Mouse (Mus musculus): ENCODE results near the gene Olfm3.
A peak's percentile ranks its signal among the peaks of the same experiment; 100 is the strongest.

Olfm3 gene

GRCm38 (mm10) chr3:114903924-114904438 is at the start of gene Olfm3:
Gene Olfm3, plus strand, starts transcription at chr3:114904078.
- DNase-seq (ENCODE audit: low read depth, low spot score), result no peak

- no peak for DNase-seq (ENCODE audit: low read depth, low spot score)
These were observed 14.1 kb upstream of the Olfm3 start for GRCm38 (mm10) chr3:114889764-114890163.

DNA sequence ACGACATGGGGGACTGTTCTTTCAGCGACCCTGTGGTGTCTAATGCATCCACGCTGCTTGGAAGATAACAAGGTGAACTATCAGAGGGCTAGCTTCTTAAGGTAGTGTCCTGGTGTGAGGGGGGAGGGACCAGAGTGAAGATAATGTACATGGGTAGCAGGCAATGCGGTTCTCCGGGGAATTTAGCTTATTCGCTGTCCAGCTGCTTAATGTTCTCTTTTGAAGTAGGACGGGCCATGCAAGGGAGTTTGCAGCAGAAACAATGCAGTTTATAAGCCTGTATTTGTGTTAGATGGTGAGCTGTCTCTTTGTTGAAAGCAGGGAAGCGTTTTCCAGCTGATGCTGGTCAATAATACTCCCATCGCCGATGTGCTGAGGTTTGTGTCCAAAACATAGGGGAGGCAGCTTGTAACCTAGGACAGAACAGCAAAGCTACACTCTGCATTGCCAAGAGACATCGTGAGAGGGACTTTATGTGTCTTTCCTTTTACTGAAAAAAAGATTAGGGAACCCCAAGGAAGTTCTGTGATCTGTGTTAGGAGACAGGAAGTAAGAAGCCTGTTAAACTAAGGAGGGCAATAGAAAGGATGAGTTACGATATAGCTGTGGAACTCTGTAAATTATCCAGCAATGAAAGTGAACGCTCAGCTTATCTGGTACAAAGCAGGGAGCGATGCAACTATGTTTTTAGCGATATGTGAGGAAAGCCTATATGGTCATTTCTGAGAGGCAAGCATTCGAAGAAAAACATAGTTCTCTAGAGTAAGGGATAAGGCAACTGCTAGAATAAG is 950 bp downstream of the Olfm3 start:
- no peak for DNase-seq (ENCODE audit: low read depth, low spot score)

GRCm38 (mm10) chr3:114907537-114907936 is 3.7 kb downstream of the Olfm3 start:
- no peak for DNase-seq (ENCODE audit: low read depth, low spot score)

DNA sequence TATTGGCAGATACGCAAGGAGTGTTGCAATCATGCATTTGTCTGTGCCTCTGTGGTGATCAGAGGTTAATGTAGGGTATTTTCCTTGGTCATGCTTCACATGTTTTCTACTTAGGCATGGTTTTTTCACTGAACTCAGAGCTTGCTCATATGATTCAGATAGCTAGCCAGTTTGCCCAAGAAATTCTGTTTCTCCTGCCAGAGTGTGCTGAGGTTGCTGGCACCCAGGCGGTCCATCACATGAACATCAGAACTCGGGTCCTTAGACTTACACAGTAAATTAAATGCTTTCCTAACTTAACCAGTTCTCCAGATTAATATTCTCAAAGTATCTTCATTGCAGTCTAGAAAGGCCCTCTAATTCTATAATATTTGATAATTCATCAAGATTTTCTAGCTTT is 5.0 kb downstream of the Olfm3 start:
- DNase-seq (ENCODE audit: low read depth, low spot score), result no peak

- no peak for DNase-seq (ENCODE audit: low read depth, low spot score)
These were observed 16.2 kb downstream of the Olfm3 start for GRCm38 (mm10) chr3:114920102-114920501.

- no peak for DNase-seq (ENCODE audit: low read depth, low spot score)
These were observed 25.7 kb downstream of the Olfm3 start for GRCm38 (mm10) chr3:114929605-114930004.

- no peak for DNase-seq (ENCODE audit: low read depth, low spot score)
These were observed 26.5 kb downstream of the Olfm3 start for GRCm38 (mm10) chr3:114930336-114930735.

DNA sequence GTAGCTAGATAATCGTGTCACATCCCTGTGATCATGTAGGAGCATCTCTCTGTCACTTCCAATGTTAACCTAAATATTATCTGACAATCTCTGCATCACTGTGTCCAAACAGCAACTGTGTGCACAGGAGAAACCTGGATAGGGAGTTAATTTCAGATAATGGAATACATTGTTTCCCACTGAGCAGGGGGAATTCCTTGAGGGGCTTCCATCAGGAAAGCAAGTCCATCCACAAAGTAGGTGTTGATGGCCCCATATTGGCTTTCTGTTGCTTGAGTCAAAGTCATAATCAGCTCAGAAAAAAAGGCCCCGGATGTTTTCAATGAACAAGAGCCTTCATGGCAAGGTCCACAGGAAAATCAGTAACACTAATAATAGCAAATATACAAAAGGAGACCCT is 26.9 kb downstream of the Olfm3 start:
- DNase-seq (ENCODE audit: low read depth, low spot score), result no peak

DNA sequence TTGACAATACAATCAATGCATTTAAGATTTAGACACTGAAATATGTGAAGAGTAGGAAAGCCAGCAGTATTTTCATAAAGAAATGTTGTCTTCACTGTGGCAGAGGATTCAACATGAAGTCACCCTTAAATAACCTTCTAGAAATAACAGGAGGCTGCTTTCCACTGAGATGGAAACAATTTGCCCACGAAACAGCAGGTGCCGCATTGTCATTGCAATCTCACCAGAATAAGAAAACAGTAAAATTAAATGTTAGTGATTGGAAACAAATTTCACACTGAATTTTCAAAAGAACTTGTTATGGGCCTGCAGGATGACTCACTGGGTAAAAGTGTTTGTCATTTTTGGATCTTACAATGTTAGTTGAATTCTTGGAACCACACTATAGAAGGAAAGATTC is 29.0 kb downstream of the Olfm3 start:
- DNase-seq (ENCODE audit: low read depth, low spot score), result no peak

GRCm38 (mm10) chr3:114954904-114955303 is 51.0 kb downstream of the Olfm3 start:
- DNase-seq (ENCODE audit: low read depth, low spot score), result no peak

DNA sequence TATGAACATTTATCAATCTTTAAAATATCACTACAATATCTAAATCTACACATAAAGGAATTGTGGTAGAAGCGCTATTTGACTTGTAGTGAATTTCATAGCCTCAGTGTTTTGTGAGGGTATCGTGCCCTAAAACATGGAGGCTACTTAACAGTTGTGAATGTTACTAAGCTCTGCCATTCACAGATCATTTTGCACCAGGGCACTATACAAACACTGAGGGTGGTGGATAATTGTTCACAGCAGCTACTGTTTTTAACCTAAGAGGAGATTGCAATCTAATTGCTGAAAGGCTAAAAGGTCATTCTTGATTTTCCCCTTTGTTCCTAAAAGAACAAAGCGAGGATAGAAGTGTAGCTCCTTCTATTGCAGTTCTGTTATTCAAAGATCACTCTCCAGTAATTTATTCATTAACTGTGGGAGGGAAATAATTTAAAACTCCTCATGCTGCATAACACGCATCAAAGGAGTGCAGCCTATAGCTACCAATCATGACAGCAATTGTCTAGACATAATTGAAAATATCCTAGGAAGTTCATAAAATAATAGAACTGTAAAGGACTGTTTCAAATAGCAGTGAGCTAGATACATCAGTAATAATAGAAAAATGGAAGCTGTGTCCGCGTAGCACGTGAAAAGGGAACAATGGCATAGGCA is 55.6 kb downstream of the Olfm3 start:
- DNase-seq (ENCODE audit: low read depth, low spot score), result no peak

GRCm38 (mm10) chr3:114962316-114963083 is 58.6 kb downstream of the Olfm3 start:
- no peak for DNase-seq (ENCODE audit: low read depth, low spot score)

DNA sequence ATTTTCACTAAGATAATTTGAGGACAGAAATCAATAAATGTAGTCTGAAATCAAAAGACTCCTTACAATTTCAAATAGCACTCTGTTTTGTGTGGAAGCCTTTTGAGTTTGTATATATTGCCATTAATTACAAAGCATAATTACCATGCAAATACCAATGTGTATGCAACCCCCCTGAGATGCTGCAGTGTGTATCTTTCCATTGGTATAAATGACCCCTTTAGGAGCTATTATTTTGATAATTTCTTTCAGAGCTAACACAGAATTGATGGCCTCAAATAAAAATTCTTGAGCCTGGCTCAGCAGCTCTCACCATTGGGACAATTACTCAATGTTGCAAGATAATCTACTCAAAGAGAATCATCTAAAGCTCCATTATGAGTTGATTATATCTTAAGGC is 67.3 kb downstream of the Olfm3 start:
- DNase-seq (ENCODE audit: low read depth, low spot score), result no peak

DNA sequence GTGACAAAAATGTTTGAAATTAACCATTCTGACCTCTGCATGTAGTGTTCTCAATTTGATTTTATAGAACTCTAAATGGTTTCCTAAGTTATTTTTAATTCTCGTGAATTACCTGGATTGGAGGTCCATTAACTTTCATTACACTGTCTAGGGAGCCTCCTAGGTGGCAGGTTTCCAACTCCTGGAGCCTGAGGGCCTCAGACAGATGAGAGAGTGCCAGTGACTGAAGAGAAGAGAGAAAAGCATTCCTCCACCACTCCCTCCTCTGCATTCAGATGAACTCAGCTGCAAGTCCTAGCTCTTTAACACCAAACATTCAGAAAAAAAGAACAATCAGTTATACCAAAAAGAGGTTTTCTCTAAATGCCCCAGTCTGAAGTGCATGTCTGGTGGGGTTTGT is 68.6 kb downstream of the Olfm3 start:
- no peak for DNase-seq (ENCODE audit: low read depth, low spot score)

DNA sequence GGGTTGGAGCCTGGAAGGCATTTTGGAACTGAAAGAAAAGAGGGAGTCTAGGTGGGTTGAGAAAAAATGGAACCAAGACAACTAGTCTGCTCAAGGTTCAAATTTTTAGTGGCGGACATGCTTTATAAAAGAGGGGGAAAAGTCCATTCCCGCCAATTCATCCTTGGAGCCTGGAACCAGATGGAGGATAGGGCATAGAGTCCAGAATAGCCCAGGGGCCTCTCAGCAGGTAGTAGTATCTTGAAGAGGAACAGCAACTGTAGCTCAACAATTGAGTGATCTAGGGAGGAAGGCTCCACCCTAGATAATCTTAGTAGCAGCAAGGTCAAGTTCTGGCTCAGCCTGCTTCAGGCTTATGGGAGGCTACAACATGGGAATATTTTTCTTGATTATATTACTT is 87.0 kb downstream of the Olfm3 start:
- DNase-seq (ENCODE audit: low read depth, low spot score), result no peak

DNA sequence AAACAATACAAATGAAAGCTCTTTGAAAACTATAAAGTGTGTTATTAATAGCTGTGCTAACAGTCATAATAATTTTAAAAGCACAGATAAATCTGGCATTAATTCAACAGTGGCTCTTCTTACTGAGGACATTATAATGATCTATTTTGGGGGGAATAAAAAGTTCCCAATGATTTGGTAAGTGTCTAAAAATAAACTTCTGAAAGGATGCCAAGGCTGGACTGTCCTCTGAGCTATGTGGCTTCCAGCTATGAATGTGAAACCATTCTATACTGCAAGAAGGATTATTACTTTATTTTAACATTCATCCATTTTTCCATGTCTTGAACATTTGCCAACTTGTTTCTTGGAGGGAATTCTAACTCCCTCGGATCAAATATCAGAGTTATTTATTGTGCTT is 92.1 kb downstream of the Olfm3 start:
- DNase-seq (ENCODE audit: low read depth, low spot score), result no peak

DNA sequence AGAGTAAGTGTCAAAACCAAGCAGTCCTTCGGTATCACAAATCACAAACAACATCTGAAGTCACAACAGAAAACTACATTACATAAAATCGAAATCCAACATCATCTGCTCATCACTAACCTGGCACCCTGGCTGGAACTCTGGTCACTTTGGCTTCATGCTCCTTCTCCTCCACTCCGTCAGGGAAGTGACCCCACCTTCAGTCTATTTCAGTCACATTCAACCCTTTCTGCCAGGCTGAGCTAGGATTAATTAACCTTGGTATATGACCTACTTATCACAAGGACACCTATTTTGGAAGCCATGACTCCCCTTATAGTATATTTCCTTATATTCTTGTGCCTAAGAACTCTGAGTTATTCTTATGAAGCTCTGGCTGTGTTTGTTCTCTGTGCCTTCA is 123.7 kb downstream of the Olfm3 start:
- no peak for DNase-seq (ENCODE audit: low read depth, low spot score)

DNA sequence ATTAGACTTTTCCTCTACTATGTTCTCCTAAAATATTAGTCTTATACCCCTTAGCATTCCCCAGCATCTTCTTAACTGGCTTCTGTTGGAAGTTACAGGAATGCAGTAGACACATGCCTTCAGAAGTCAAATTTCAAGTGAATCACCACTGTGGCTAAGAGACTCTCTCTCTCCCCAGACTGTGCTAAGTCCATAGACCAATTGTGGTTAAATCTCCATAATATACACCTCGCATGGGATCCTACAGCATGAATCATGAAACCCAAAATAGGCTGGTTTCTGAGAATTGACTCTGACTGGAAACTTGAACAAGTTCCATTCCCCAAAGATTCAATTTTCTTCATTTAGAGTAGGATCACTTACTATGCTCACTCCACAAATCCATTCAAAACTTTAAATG is 124.2 kb downstream of the Olfm3 start:
- no peak for DNase-seq (ENCODE audit: low read depth, low spot score)

DNA sequence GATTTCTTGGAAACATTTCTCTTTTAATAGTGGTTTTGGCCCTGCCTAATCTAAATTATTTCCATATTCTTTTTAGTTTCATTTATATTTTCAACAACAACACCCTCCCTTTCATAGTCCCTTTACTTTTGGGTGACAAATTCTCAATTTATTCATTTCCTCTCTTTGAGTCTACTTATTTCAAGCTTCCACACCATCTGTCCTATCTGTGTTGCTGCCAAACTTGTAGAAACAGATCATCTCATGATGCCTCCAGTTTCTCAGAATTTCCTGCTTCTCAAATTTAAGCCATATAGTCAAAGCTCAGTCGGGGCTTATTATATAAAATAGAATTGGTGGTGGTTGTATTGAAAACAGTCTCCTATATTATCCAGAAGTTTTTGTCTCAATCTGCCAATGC is 124.7 kb downstream of the Olfm3 start:
- peak; percentile 40 for DNase-seq (ENCODE audit: low read depth, low spot score)

DNA sequence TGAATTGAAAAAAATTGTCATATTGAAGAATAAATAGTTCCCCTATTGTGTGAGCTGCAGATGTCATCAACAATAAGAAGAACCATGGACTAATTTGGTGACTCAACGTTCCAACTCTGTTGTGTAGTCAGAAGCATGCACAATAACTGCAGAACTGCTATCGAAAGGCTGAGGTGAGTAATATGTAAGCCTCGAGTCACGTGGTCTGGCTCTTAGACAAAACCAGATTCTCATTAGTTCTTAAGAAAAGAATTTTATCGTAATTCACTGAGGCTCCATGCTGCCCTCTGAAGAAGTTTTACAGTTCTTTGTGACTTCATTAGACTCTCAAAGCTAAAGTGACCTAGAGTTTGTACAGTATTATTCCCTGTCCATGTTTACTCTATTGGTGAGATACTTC is 145.2 kb downstream of the Olfm3 start:
- DNase-seq (ENCODE audit: low read depth, low spot score), result no peak

DNA sequence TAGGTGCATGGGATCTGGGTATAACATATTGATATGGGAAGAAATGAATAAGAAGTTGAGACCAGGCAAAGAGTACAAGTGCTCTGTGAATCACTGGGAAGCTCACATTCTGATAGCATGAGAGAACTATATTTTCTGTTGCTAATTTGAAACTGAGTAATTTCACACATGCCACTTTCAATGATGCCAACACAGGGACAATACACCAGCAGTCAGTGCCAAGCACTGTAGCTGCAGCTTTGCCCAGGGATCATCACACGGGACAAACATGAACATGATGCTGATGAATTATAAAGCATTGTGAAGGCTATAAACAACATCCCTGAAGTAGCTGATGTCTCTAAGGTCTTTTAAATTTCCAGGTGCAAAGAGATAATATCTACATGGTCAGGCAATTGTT is 161.0 kb downstream of the Olfm3 start:
- DNase-seq (ENCODE audit: low read depth, low spot score), result no peak
